Mouse (Mus musculus) lung, embryonic 14.5 days (tissue): ENCODE results near the gene Gm47189. TPM values are rescaled to one million over a fixed set of nuclear protein-coding genes. Genes with fewer than 3 reads are reported as not detected.
"Not testable (repeated sequence)": the region's sequence is repeated elsewhere in the genome, so short reads cannot be mapped to it uniquely, and the experiment has no call there.

Experiments
- ATAC-seq: fragments of 200-750 bp; cut with Nextera tagmentation; 2 replicates; pipeline ENCODE4 v1.8.0; 2017; ENCODE audit warnings: mild to moderate bottlenecking, moderate TSS enrichment, moderate library complexity; ENCODE audit not compliant: insufficient read depth
- DNase-seq: peaks from one replicate; pipeline ENCODE4 v3.0.0-alpha.2; 2015
- H3K27ac ChIP-seq: fragments of 300-500 bp; sonication (generic); 2 replicates; pipeline ENCODE4 v1.5.1; 2014; ENCODE audit warnings: low read depth, mild to moderate bottlenecking, moderate library complexity
- H3K27me3 ChIP-seq: fragments of 300-500 bp; sonication (generic); 2 replicates; pipeline ENCODE4 v1.6.1; 2014; ENCODE audit warnings: low read length, control low read depth; ENCODE audit not compliant: insufficient read depth
- H3K36me3 ChIP-seq: fragments of 300-500 bp; sonication (generic); 2 replicates; pipeline ENCODE4 v1.6.1; 2014; ENCODE audit warnings: control low read depth; ENCODE audit not compliant: insufficient read depth
- H3K4me1 ChIP-seq: fragments of 300-500 bp; sonication (generic); 2 replicates; pipeline ENCODE4 v1.6.1; 2014; ENCODE audit warnings: antibody characterized with exemption, control low read depth; ENCODE audit not compliant: insufficient read depth
- H3K4me2 ChIP-seq: fragments of 300-500 bp; sonication (generic); 2 replicates; pipeline ENCODE4 v1.6.1; 2014; ENCODE audit warnings: mild to moderate bottlenecking
- H3K4me3 ChIP-seq: fragments of 300-500 bp; sonication (generic); 2 replicates; pipeline ENCODE4 v1.5.1; 2014; ENCODE audit warnings: low read depth, low read length
- H3K9ac ChIP-seq: fragments of 300-500 bp; sonication (generic); 2 replicates; pipeline ENCODE4 v1.6.1; 2014
- H3K9me3 ChIP-seq: fragments of 300-500 bp; sonication (generic); 2 replicates; pipeline ENCODE4 v1.6.1; 2016; ENCODE audit warnings: low read depth, low read length, control low read depth
- WGBS: fragments of 180-500 bp; shearing (Covaris S2); extraction: QIAGEN DNeasy Blood & Tissue Kit; methylation state at CpG from one replicate; pipeline ENCODE4 v1.1.7; 2014; 5-methylcytosine and 5-hydroxymethylcytosine counted together
- polyA plus RNA-seq: library from polyadenylated mRNA; unstranded; fragments of >200 nt; fragmentation: Nextera tagmentation; extraction: Ambion mirVana; gene quantifications from 2 replicates; pipeline ENCODE4 v1.2.1, GENCODE M21; 2014

Gene Gm47189
- not detected in 2 replicates for polyA plus RNA-seq

DNA sequence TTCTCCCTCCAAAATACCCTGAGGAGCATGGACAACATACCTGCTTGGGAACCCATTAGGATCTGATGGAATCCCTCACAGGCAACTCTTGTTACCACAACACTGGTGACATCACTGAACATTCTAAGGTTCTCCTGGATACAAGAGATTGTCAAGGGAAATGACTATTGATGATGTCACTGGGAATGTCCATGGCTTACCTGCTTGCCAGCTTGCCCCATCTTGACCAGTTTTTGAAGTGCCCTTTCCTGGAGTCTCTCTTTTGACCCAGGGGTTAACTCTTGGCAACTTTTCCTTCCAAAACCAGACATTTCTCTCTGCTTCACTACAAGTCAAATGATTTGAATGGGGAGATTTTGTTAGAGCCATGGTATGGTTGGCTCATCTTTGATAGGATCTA, at the start of gene Gm47189:
Gene Gm47189 (minus strand): TSS at position 101 of the 400 bp plus-strand sequence.
- H3K4me1 ChIP-seq, H3K27me3 ChIP-seq, H3K9ac ChIP-seq, ATAC-seq, DNase-seq, H3K4me3 ChIP-seq, H3K36me3 ChIP-seq, H3K27ac ChIP-seq, H3K4me2 ChIP-seq, H3K9me3 ChIP-seq: not testable (repeated sequence)

GRCm38 (mm10) chr14:41755931-41756330, 16.3 kb downstream of the Gm47189 start:
- WGBS, result 83% methylated on average over 2 of the region's 3 CpGs
- not testable (repeated sequence) for H3K4me1 ChIP-seq, H3K27me3 ChIP-seq, DNase-seq, H3K9me3 ChIP-seq, H3K4me3 ChIP-seq, H3K4me2 ChIP-seq, H3K36me3 ChIP-seq, H3K9ac ChIP-seq, ATAC-seq, H3K27ac ChIP-seq

DNA sequence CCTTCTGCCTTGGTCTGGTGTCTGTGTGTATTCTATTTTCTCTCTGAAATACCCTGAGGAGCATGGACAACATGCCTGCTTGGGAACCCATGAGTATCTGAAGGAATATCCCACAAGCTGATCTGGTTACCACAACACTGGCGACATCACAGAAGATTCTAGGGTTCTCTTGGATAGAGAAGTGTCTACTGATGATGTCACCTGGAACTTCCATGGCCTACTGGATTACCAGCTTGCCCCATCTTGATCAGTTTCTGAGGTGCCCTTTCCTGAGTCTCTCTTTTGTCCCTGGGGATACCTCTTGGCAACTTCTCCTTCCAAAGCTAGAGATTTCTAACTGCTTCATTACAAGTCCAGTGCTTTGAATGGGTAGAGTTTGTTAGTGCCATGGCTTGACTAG, 21.7 kb downstream of the Gm47189 start, which contains the start of gene Gm7929:
Gene Gm7929 (minus strand): TSS at position 101 of the 400 bp plus-strand sequence.
- not testable (repeated sequence) for H3K9me3 ChIP-seq, H3K4me3 ChIP-seq, H3K4me2 ChIP-seq, H3K4me1 ChIP-seq, H3K27me3 ChIP-seq, H3K36me3 ChIP-seq, DNase-seq, H3K9ac ChIP-seq, H3K27ac ChIP-seq, ATAC-seq
- WGBS, result 57% methylated on average over 1 of the region's 1 CpGs

- DNase-seq, H3K4me3 ChIP-seq, H3K4me1 ChIP-seq, H3K9ac ChIP-seq, H3K36me3 ChIP-seq, ATAC-seq, H3K9me3 ChIP-seq, H3K27me3 ChIP-seq, H3K27ac ChIP-seq, H3K4me2 ChIP-seq: not testable (repeated sequence)
- 68% methylated on average over 17 of the region's 17 CpGs for WGBS
Measured at GRCm38 (mm10) chr14:41723437-41723836, 48.8 kb downstream of the Gm47189 start.

DNA sequence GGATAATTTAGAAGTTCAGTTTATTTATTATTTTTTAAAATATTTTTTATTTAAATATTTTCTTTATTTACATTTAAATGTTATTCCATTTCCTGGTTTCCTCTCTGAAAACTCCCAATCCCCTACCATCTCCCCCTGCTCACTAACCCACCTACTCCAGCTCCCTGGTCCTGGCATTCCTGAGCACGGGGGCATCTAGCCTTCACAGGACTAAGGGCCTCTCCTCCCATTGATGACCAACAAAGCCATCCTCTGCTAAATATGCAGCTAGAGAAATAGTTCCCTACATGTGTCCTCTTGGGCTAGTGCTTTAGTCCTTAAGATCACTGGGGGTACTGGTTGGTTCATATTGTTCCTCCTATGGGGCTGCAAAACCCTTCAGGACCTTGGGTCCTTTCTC, 55.1 kb downstream of the Gm47189 start:
- DNase-seq, ATAC-seq: not testable (repeated sequence)
- 72% methylated on average over 1 of the region's 1 CpGs for WGBS

More for the DNA sequence above, 55.1 kb downstream of the Gm47189 start:
- not testable (repeated sequence) for H3K9ac ChIP-seq, H3K4me1 ChIP-seq, H3K27ac ChIP-seq, H3K27me3 ChIP-seq, H3K9me3 ChIP-seq, H3K4me3 ChIP-seq, H3K36me3 ChIP-seq, H3K4me2 ChIP-seq

Other genes with a start within 250 kb of the Gm47189 start
- gene Gm7970, start 216.9 kb downstream of the Gm47189 start, polyA plus RNA-seq, result not detected in 2 replicates
- not detected in 2 replicates for gene 1700049E17Rik2, start 199.2 kb downstream of the Gm47189 start, polyA plus RNA-seq
- gene Gm3072, start 147.8 kb downstream of the Gm47189 start, polyA plus RNA-seq, result not detected in 2 replicates
- gene Gm3676, start 126.0 kb downstream of the Gm47189 start, polyA plus RNA-seq, result not detected in 2 replicates
- not detected in 2 replicates for gene Gm8068, start 70.6 kb downstream of the Gm47189 start, polyA plus RNA-seq
- gene Gm7929, start 21.8 kb downstream of the Gm47189 start, polyA plus RNA-seq, result not detected in 2 replicates
- not detected in 2 replicates for gene Gm7980, start 134.8 kb upstream of the Gm47189 start, polyA plus RNA-seq
- not detected in 2 replicates for gene 1700049E17Rik1, start 152.5 kb upstream of the Gm47189 start, polyA plus RNA-seq
- not detected in 2 replicates for gene 1700024B05Rik, start 171.6 kb upstream of the Gm47189 start, polyA plus RNA-seq
- not detected in 2 replicates for gene Gm6401, start 195.5 kb upstream of the Gm47189 start, polyA plus RNA-seq
- not detected in 2 replicates for gene Gm3543, start 210.9 kb upstream of the Gm47189 start, polyA plus RNA-seq